Mouse (Mus musculus) neural tube, embryonic 12.5 days (tissue): Measurements from ENCODE around the gene Vps13d. TPM values are rescaled to one million over a fixed set of nuclear protein-coding genes. Genes with fewer than 3 reads are reported as not detected.
A peak's percentile ranks its signal among the peaks of the same experiment; 100 is the strongest.

Source experiments
- ATAC-seq: fragments of 200-750 bp; cut with Nextera tagmentation; 2 replicates; pipeline ENCODE4 v1.8.0; 2017; ENCODE audit warnings: low read depth, mild to moderate bottlenecking, moderate TSS enrichment, moderate library complexity; ENCODE audit not compliant: low FRiP score
- H3K27ac ChIP-seq: fragments of 300-500 bp; sonication (generic); 2 replicates; pipeline ENCODE4 v1.5.1; 2016
- H3K27me3 ChIP-seq: fragments of 300-500 bp; sonication (generic); replicated peaks from 2 replicates; pipeline ENCODE4 v1.6.1; 2016; ENCODE audit warnings: mild to moderate bottlenecking
- H3K36me3 ChIP-seq: fragments of 300-500 bp; sonication (generic); 2 replicates; pipeline ENCODE4 v1.6.1; 2016; ENCODE audit warnings: mild to moderate bottlenecking
- H3K4me1 ChIP-seq: fragments of 300-500 bp; sonication (generic); 2 replicates; pipeline ENCODE4 v1.6.1; 2016
- H3K4me2 ChIP-seq: fragments of 300-500 bp; sonication (generic); replicated peaks from 2 replicates; pipeline ENCODE4 v1.6.1; 2016; ENCODE audit warnings: mild to moderate bottlenecking
- H3K4me3 ChIP-seq: fragments of 300-500 bp; sonication (generic); 2 replicates; pipeline ENCODE4 v1.5.1; 2016
- H3K9ac ChIP-seq: fragments of 300-500 bp; sonication (generic); 2 replicates; pipeline ENCODE4 v1.6.1; 2016; ENCODE audit warnings: mild to moderate bottlenecking
- H3K9me3 ChIP-seq: fragments of 300-500 bp; sonication (generic); 2 replicates; pipeline ENCODE4 v1.6.1; 2016; ENCODE audit warnings: mild to moderate bottlenecking
- WGBS: fragments of 180-500 bp; shearing (Covaris S2); methylation state at CpG from one replicate; pipeline ENCODE4 v1.1.7; 2016; 5-methylcytosine and 5-hydroxymethylcytosine counted together
- polyA plus RNA-seq: library from polyadenylated mRNA; unstranded; fragments of >200 nt; fragmentation: Nextera tagmentation; extraction: Ambion mirVana; gene quantifications from 2 replicates; pipeline ENCODE4 v1.2.1, GENCODE M21; 2016

Vps13d gene
- polyA plus RNA-seq, 1 experiment from 2014 or later, result 9.3 TPM

- no peak overlapping the region for H3K4me3 ChIP-seq
- no peak overlapping the region for H3K9ac ChIP-seq
- H3K9me3 ChIP-seq, result no peaks in the 10 kb centered on the region
- H3K36me3 ChIP-seq, result no peaks in the 10 kb centered on the region; the same call in 1 of the 2 replicates
- peaks cover 36% of the 10 kb centered on the region for H3K4me1 ChIP-seq
- H3K27me3 ChIP-seq, result no peaks in the 10 kb centered on the region
- no peak overlapping the region for H3K27ac ChIP-seq
- 90% methylated on average over 1 of the region's 1 CpGs for WGBS
- H3K4me2 ChIP-seq, result no peak overlapping the region
- ATAC-seq, result no peak
These were observed 192.1 kb downstream of the Vps13d start for GRCm38 (mm10) chr4:145002733-145003132.

- H3K27ac ChIP-seq, result peak overlapping the region; percentile 88
- H3K4me2 ChIP-seq, result peak overlapping the region; percentile 26
- WGBS, result 14% methylated on average over 20 of the region's 20 CpGs
- H3K27me3 ChIP-seq, result no peaks in the 10 kb centered on the region
- no peak overlapping the region for H3K4me3 ChIP-seq
- peaks cover 42% of the 10 kb centered on the region for H3K4me1 ChIP-seq
- no peaks in the 10 kb centered on the region for H3K36me3 ChIP-seq
- peak; percentile 89 for ATAC-seq
- no peak overlapping the region for H3K9ac ChIP-seq
- H3K9me3 ChIP-seq, result no peaks in the 10 kb centered on the region
These were observed 194.9 kb downstream of the Vps13d start for GRCm38 (mm10) chr4:144999903-145000382.

GRCm38 (mm10) chr4:144999572-144999880, 195.3 kb downstream of the Vps13d start:
- H3K9me3 ChIP-seq, result no peaks in the 10 kb centered on the region
- H3K27ac ChIP-seq, result peak overlapping the region; percentile 88
- H3K36me3 ChIP-seq, result no peaks in the 10 kb centered on the region
- H3K4me2 ChIP-seq, result peak overlapping the region; percentile 26
- no peaks in the 10 kb centered on the region for H3K27me3 ChIP-seq
- H3K4me3 ChIP-seq, result no peak overlapping the region
- H3K9ac ChIP-seq, result no peak overlapping the region
- peak; percentile 61 for ATAC-seq
- WGBS, result 17% methylated on average over 6 of the region's 6 CpGs
- peaks cover 42% of the 10 kb centered on the region for H3K4me1 ChIP-seq

- Histone ChIP-seq H3K9me3 (no peaks in the 10 kb centered on the region), H3K4me3 (no peak overlapping the region), H3K27ac (peak overlapping the region; percentile 88), H3K9ac (no peak overlapping the region), H3K27me3 (no peaks in the 10 kb centered on the region), H3K36me3 (no peaks in the 10 kb centered on the region), H3K4me1 (peaks cover 39% of the 10 kb centered on the region), H3K4me2 (peak overlapping the region; percentile 26; the same call in 1 of the 2 replicates)
- no peak for ATAC-seq
- WGBS, result 73% methylated on average over 2 of the region's 2 CpGs
These were observed 195.8 kb downstream of the Vps13d start for GRCm38 (mm10) chr4:144998808-144999571.

- H3K27me3 ChIP-seq, result no peaks in the 10 kb centered on the region
- H3K9ac ChIP-seq, result no peak overlapping the region
- H3K4me1 ChIP-seq, result peaks cover 41% of the 10 kb centered on the region
- WGBS, result 69% methylated on average over 3 of the region's 3 CpGs
- ATAC-seq, result no peak
- H3K36me3 ChIP-seq, result no peaks in the 10 kb centered on the region
- no peak overlapping the region for H3K4me2 ChIP-seq
- no peaks in the 10 kb centered on the region for H3K9me3 ChIP-seq
- H3K4me3 ChIP-seq, result no peak overlapping the region
- no peak overlapping the region for H3K27ac ChIP-seq
These were observed 196.7 kb downstream of the Vps13d start for GRCm38 (mm10) chr4:144997887-144998658.

- peaks cover 41% of the 10 kb centered on the region for H3K4me1 ChIP-seq
- ATAC-seq, result no peak
- 72% methylated on average over 6 of the region's 6 CpGs for WGBS
- H3K9me3 ChIP-seq, result no peaks in the 10 kb centered on the region
- no peaks in the 10 kb centered on the region for H3K27me3 ChIP-seq
- no peak overlapping the region for H3K4me3 ChIP-seq
- H3K4me2 ChIP-seq, result no peak overlapping the region
- H3K36me3 ChIP-seq, result no peaks in the 10 kb centered on the region
- no peak overlapping the region for H3K27ac ChIP-seq
- no peak overlapping the region for H3K9ac ChIP-seq
These were observed 197.6 kb downstream of the Vps13d start for GRCm38 (mm10) chr4:144996996-144997820.

GRCm38 (mm10) chr4:144995826-144996225, 199.0 kb downstream of the Vps13d start:
- no peak overlapping the region for H3K9ac ChIP-seq
- no peak overlapping the region for H3K4me3 ChIP-seq
- no peaks in the 10 kb centered on the region for H3K9me3 ChIP-seq
- H3K4me2 ChIP-seq, result no peak overlapping the region
- peaks cover 40% of the 10 kb centered on the region for H3K4me1 ChIP-seq
- no peaks in the 10 kb centered on the region for H3K27me3 ChIP-seq
- no peak overlapping the region for H3K27ac ChIP-seq
- H3K36me3 ChIP-seq, result no peaks in the 10 kb centered on the region
- WGBS, result 68% methylated on average over 1 of the region's 1 CpGs
- no peak for ATAC-seq

- 62% methylated on average over 9 of the region's 9 CpGs for WGBS
- H3K9me3 ChIP-seq, result no peaks in the 10 kb centered on the region
- no peak for ATAC-seq
- H3K36me3 ChIP-seq, result no peaks in the 10 kb centered on the region
- H3K27me3 ChIP-seq, result no peaks in the 10 kb centered on the region
- no peak overlapping the region for H3K27ac ChIP-seq
- H3K9ac ChIP-seq, result no peak overlapping the region
- H3K4me2 ChIP-seq, result no peak overlapping the region
- H3K4me1 ChIP-seq, result peaks cover 38% of the 10 kb centered on the region
- H3K4me3 ChIP-seq, result no peak overlapping the region
These were observed 201.5 kb downstream of the Vps13d start for GRCm38 (mm10) chr4:144993047-144993917.

GRCm38 (mm10) chr4:144992413-144992812, 202.4 kb downstream of the Vps13d start:
- ATAC-seq, result no peak
- 32% methylated on average over 3 of the region's 3 CpGs for WGBS

GRCm38 (mm10) chr4:144988443-144989206, 206.2 kb downstream of the Vps13d start:
- 61% methylated on average over 5 of the region's 5 CpGs for WGBS
- H3K9me3 ChIP-seq, result no peaks in the 10 kb centered on the region
- H3K4me3 ChIP-seq, result no peak overlapping the region
- no peak overlapping the region for H3K27ac ChIP-seq
- H3K4me1 ChIP-seq, result peaks cover 26% of the 10 kb centered on the region
- H3K9ac ChIP-seq, result no peak overlapping the region
- ATAC-seq, result no peak
- H3K27me3 ChIP-seq, result no peaks in the 10 kb centered on the region
- H3K36me3 ChIP-seq, result no peaks in the 10 kb centered on the region
- H3K4me2 ChIP-seq, result no peak overlapping the region

More at GRCm38 (mm10) chr4:144992413-144992812, 202.4 kb downstream of the Vps13d start:
- H3K4me1 ChIP-seq, result peaks cover 33% of the 10 kb centered on the region
- no peaks in the 10 kb centered on the region for H3K9me3 ChIP-seq
- H3K27me3 ChIP-seq, result no peaks in the 10 kb centered on the region
- H3K27ac ChIP-seq, result no peak overlapping the region
- no peak overlapping the region for H3K4me3 ChIP-seq
- no peaks in the 10 kb centered on the region for H3K36me3 ChIP-seq
- no peak overlapping the region for H3K9ac ChIP-seq
- H3K4me2 ChIP-seq, result no peak overlapping the region
